Mouse (Mus musculus): Measurements from ENCODE around the gene S100a11. TPM values are rescaled to one million over a fixed set of nuclear protein-coding genes. Genes with fewer than 3 reads are reported as not detected.
"Not testable (repeated sequence)": the region's sequence is repeated elsewhere in the genome, so short reads cannot be mapped to it uniquely, and the experiment has no call there.

S100a11 gene
- polyA plus RNA-seq, 1 experiment: 151 TPM

- no peak for TF ChIP-seq CTCF (IDR thresholded peaks at IDR 0.05; ENCODE audit: borderline replicate concordance, control insufficient read depth, extremely low read depth, insufficient read depth, low read length, poor library complexity)
- no peak for TF ChIP-seq POLR2A (IDR thresholded peaks at IDR 0.05; ENCODE audit: control insufficient read depth, extremely low read depth, insufficient read depth, low read length, poor library complexity)
- Histone ChIP-seq H3K27ac (ENCODE audit: control insufficient read depth, insufficient read depth, low read length) (no peak overlapping the region), H3K36me3 (ENCODE audit: control insufficient read depth, insufficient read depth, low read length) (no peaks in the 10 kb centered on the region), H3K4me1 (replicated peaks; ENCODE audit: control insufficient read depth, insufficient read depth, low read length) (no peaks in the 10 kb centered on the region), H3K4me3 (ENCODE audit: control insufficient read depth, insufficient read depth, low read length) (no peak overlapping the region), H3K27me3 (ENCODE audit: control insufficient read depth, insufficient read depth, low read length) (no peaks in the 10 kb centered on the region)
- 5% methylated on average over 4 of the region's 4 CpGs for WGBS
- peak; percentile 50 for DNase-seq
Observed at GRCm38 (mm10) chr3:93493992-93494391, 26.3 kb upstream of the S100a11 start.

GRCm38 (mm10) chr3:93494774-93495173, 25.5 kb upstream of the S100a11 start:
- not testable (repeated sequence) for H3K4me1 ChIP-seq (replicated peaks; ENCODE audit: control insufficient read depth, insufficient read depth, low read length); H3K36me3 ChIP-seq (ENCODE audit: control insufficient read depth, insufficient read depth, low read length); H3K27me3 ChIP-seq (ENCODE audit: control insufficient read depth, insufficient read depth, low read length); H3K27ac ChIP-seq (ENCODE audit: control insufficient read depth, insufficient read depth, low read length); H3K4me3 ChIP-seq (ENCODE audit: control insufficient read depth, insufficient read depth, low read length); DNase-seq
- 48% methylated on average over 5 of the region's 5 CpGs for WGBS

- 92% methylated on average over 3 of the region's 3 CpGs for WGBS
- Histone ChIP-seq H3K4me3 (ENCODE audit: control insufficient read depth, insufficient read depth, low read length) (no peak overlapping the region), H3K27ac (ENCODE audit: control insufficient read depth, insufficient read depth, low read length) (no peak overlapping the region), H3K27me3 (ENCODE audit: control insufficient read depth, insufficient read depth, low read length) (no peaks in the 10 kb centered on the region), H3K36me3 (ENCODE audit: control insufficient read depth, insufficient read depth, low read length) (no peaks in the 10 kb centered on the region), H3K4me1 (replicated peaks; ENCODE audit: control insufficient read depth, insufficient read depth, low read length) (no peaks in the 10 kb centered on the region)
- TF ChIP-seq POLR2A (IDR thresholded peaks at IDR 0.05; ENCODE audit: control insufficient read depth, extremely low read depth, insufficient read depth, low read length, poor library complexity) (no peak), CTCF (IDR thresholded peaks at IDR 0.05; ENCODE audit: borderline replicate concordance, control insufficient read depth, extremely low read depth, insufficient read depth, low read length, poor library complexity) (no peak)
- no peak for DNase-seq
Observed at GRCm38 (mm10) chr3:93497131-93497530, 23.2 kb upstream of the S100a11 start.

- Histone ChIP-seq H3K36me3 (ENCODE audit: control insufficient read depth, insufficient read depth, low read length) (no peaks in the 10 kb centered on the region), H3K27me3 (ENCODE audit: control insufficient read depth, insufficient read depth, low read length) (no peaks in the 10 kb centered on the region), H3K27ac (ENCODE audit: control insufficient read depth, insufficient read depth, low read length) (no peak overlapping the region), H3K4me1 (replicated peaks; ENCODE audit: control insufficient read depth, insufficient read depth, low read length) (no peaks in the 10 kb centered on the region), H3K4me3 (ENCODE audit: control insufficient read depth, insufficient read depth, low read length) (no peak overlapping the region)
- TF ChIP-seq CTCF (IDR thresholded peaks at IDR 0.05; ENCODE audit: borderline replicate concordance, control insufficient read depth, extremely low read depth, insufficient read depth, low read length, poor library complexity) (no peak), POLR2A (IDR thresholded peaks at IDR 0.05; ENCODE audit: control insufficient read depth, extremely low read depth, insufficient read depth, low read length, poor library complexity) (no peak)
- DNase-seq: no peak
Observed at GRCm38 (mm10) chr3:93499129-93499528, 21.2 kb upstream of the S100a11 start.

GRCm38 (mm10) chr3:93504536-93505189, 15.6 kb upstream of the S100a11 start:
- Histone ChIP-seq H3K36me3 (ENCODE audit: control insufficient read depth, insufficient read depth, low read length) (no peaks in the 10 kb centered on the region), H3K27me3 (ENCODE audit: control insufficient read depth, insufficient read depth, low read length) (no peaks in the 10 kb centered on the region), H3K4me3 (ENCODE audit: control insufficient read depth, insufficient read depth, low read length) (no peak overlapping the region), H3K27ac (ENCODE audit: control insufficient read depth, insufficient read depth, low read length) (no peak overlapping the region), H3K4me1 (replicated peaks; ENCODE audit: control insufficient read depth, insufficient read depth, low read length) (peaks cover 8% of the 10 kb centered on the region)
- TF ChIP-seq POLR2A (IDR thresholded peaks at IDR 0.05; ENCODE audit: control insufficient read depth, extremely low read depth, insufficient read depth, low read length, poor library complexity) (no peak), CTCF (IDR thresholded peaks at IDR 0.05; ENCODE audit: borderline replicate concordance, control insufficient read depth, extremely low read depth, insufficient read depth, low read length, poor library complexity) (no peak)
- 93% methylated on average over 7 of the region's 7 CpGs for WGBS
- DNase-seq: no peak

- 13% methylated on average over 30 of the region's 30 CpGs for WGBS
- Histone ChIP-seq H3K27me3 (ENCODE audit: control insufficient read depth, insufficient read depth, low read length) (no peaks in the 10 kb centered on the region), H3K27ac (ENCODE audit: control insufficient read depth, insufficient read depth, low read length) (peak overlapping the region; percentile 93), H3K4me1 (replicated peaks; ENCODE audit: control insufficient read depth, insufficient read depth, low read length) (peaks cover 8% of the 10 kb centered on the region), H3K36me3 (ENCODE audit: control insufficient read depth, insufficient read depth, low read length) (no peaks in the 10 kb centered on the region), H3K4me3 (ENCODE audit: control insufficient read depth, insufficient read depth, low read length) (peak overlapping the region; percentile 45)
- TF ChIP-seq CTCF (IDR thresholded peaks at IDR 0.05; ENCODE audit: borderline replicate concordance, control insufficient read depth, extremely low read depth, insufficient read depth, low read length, poor library complexity) (peak; percentile 53; the same call in 1 of the 2 replicates), POLR2A (IDR thresholded peaks at IDR 0.05; ENCODE audit: control insufficient read depth, extremely low read depth, insufficient read depth, low read length, poor library complexity) (no peak)
- DNase-seq: peak; percentile 92
Observed at GRCm38 (mm10) chr3:93505960-93506863, 14.1 kb upstream of the S100a11 start.

All from thymus, adult 2 months (tissue).